Mouse (Mus musculus) left cerebral cortex, adult 8-10 months (tissue): Measurements from ENCODE around the gene Ppcdc. TPM values are rescaled to one million over a fixed set of nuclear protein-coding genes. Genes with fewer than 3 reads are reported as not detected.
"Not testable (repeated sequence)": the region's sequence is repeated elsewhere in the genome, so short reads cannot be mapped to it uniquely, and the experiment has no call there.

Source experiments
- DNase-seq, 2 experiments: peaks; one replicate each; pipeline ENCODE4 v3.0.0; 2022; ENCODE audit warnings: low spot score in 2 of 2
- total RNA-seq, 4 experiments: library from RNA; stranded (reverse); gene quantifications; 2 replicates each; pipeline ENCODE4 v1.2.4; 2022

Ppcdc gene
- total RNA-seq, 4 experiments from 2014 or later: 17.4 to 20.5 (median 17.9) TPM

GRCm38 (mm10) chr9:57431202-57431601 is 8.7 kb downstream of the Ppcdc start:
- DNase-seq: no peak

GRCm38 (mm10) chr9:57428391-57428790 is 11.5 kb downstream of the Ppcdc start:
- no peak for DNase-seq

GRCm38 (mm10) chr9:57427937-57428336 is 12.0 kb downstream of the Ppcdc start:
- DNase-seq: no peak

GRCm38 (mm10) chr9:57427123-57427522 is 12.8 kb downstream of the Ppcdc start:
- not testable (repeated sequence) for DNase-seq

- DNase-seq: no peak
These were observed 14.8 kb downstream of the Ppcdc start for GRCm38 (mm10) chr9:57425116-57425515.

- no peak for DNase-seq
These were observed 15.9 kb downstream of the Ppcdc start for GRCm38 (mm10) chr9:57424066-57424465.

- no peak for DNase-seq
These were observed 18.2 kb downstream of the Ppcdc start for GRCm38 (mm10) chr9:57421688-57422111.

GRCm38 (mm10) chr9:57421121-57421571 is 18.8 kb downstream of the Ppcdc start:
- DNase-seq: no peak

GRCm38 (mm10) chr9:57420321-57421120 is 19.4 kb downstream of the Ppcdc start:
- DNase-seq: peak; percentile 61 to 89

- DNase-seq: no peak
These were observed 20.2 kb downstream of the Ppcdc start for GRCm38 (mm10) chr9:57419521-57420267.

- DNase-seq: no peak
These were observed 22.6 kb downstream of the Ppcdc start for GRCm38 (mm10) chr9:57417341-57417740.

- no peak for DNase-seq
These were observed 32.6 kb downstream of the Ppcdc start for GRCm38 (mm10) chr9:57407120-57407905.

- no peak for DNase-seq
These were observed 33.5 kb downstream of the Ppcdc start for GRCm38 (mm10) chr9:57406395-57406794.

- no peak for DNase-seq
These were observed 35.9 kb downstream of the Ppcdc start for GRCm38 (mm10) chr9:57404036-57404435.

GRCm38 (mm10) chr9:57402318-57403251 is 37.3 kb downstream of the Ppcdc start:
- no peak for DNase-seq

- no peak for DNase-seq
These were observed 41.2 kb downstream of the Ppcdc start for GRCm38 (mm10) chr9:57398773-57399172.

- DNase-seq: no peak
These were observed 47.0 kb downstream of the Ppcdc start for GRCm38 (mm10) chr9:57392892-57393291.

- no peak for DNase-seq
These were observed 49.1 kb downstream of the Ppcdc start for GRCm38 (mm10) chr9:57390869-57391268.

GRCm38 (mm10) chr9:57389131-57389530 is 50.8 kb downstream of the Ppcdc start:
- no peak for DNase-seq

GRCm38 (mm10) chr9:57386926-57387325 is 53.0 kb downstream of the Ppcdc start:
- no peak for DNase-seq

- no peak for DNase-seq
These were observed 55.3 kb downstream of the Ppcdc start for GRCm38 (mm10) chr9:57384621-57385020.
